Mouse (Mus musculus) neural tube, embryonic 15.5 days (tissue): Measurements from ENCODE around the gene Cd59a. TPM values are rescaled to one million over a fixed set of nuclear protein-coding genes. Genes with fewer than 3 reads are reported as not detected.
"Not testable (repeated sequence)": the region's sequence is repeated elsewhere in the genome, so short reads cannot be mapped to it uniquely, and the experiment has no call there.

Experiments
- ATAC-seq: fragments of 200-750 bp; cut with Nextera tagmentation; 2 replicates; pipeline ENCODE4 v1.8.0; 2017; ENCODE audit warnings: mild to moderate bottlenecking, moderate TSS enrichment, moderate library complexity; ENCODE audit not compliant: low FRiP score
- H3K27ac ChIP-seq: fragments of 300-500 bp; sonication (generic); replicated peaks from 2 replicates; pipeline ENCODE4 v1.5.1; 2015; ENCODE audit warnings: mild to moderate bottlenecking, inconsistent platforms
- H3K27me3 ChIP-seq: fragments of 300-500 bp; sonication (generic); replicated peaks from 2 replicates; pipeline ENCODE4 v1.6.1; 2015; ENCODE audit warnings: inconsistent platforms
- H3K36me3 ChIP-seq: fragments of 300-500 bp; sonication (generic); 2 replicates; pipeline ENCODE4 v1.6.1; 2015; ENCODE audit warnings: inconsistent platforms
- H3K4me1 ChIP-seq: fragments of 300-500 bp; sonication (generic); 2 replicates; pipeline ENCODE4 v1.6.1; 2015; ENCODE audit warnings: inconsistent platforms
- H3K4me2 ChIP-seq: fragments of 300-500 bp; sonication (generic); 2 replicates; pipeline ENCODE4 v1.6.1; 2015; ENCODE audit warnings: inconsistent platforms, mild to moderate bottlenecking, moderate library complexity
- H3K4me3 ChIP-seq: fragments of 300-500 bp; sonication (generic); replicated peaks from 2 replicates; pipeline ENCODE4 v1.5.1; 2015; ENCODE audit warnings: mild to moderate bottlenecking, inconsistent platforms
- H3K9ac ChIP-seq: fragments of 300-500 bp; sonication (generic); replicated peaks from 2 replicates; pipeline ENCODE4 v1.6.1; 2015; ENCODE audit warnings: mild to moderate bottlenecking, inconsistent platforms
- H3K9me3 ChIP-seq: fragments of 300-500 bp; sonication (generic); replicated peaks from 2 replicates; pipeline ENCODE4 v1.6.1; 2016; ENCODE audit warnings: inconsistent platforms
- WGBS: fragments of 180-500 bp; shearing (Covaris S2); methylation state at CpG from one replicate; pipeline ENCODE4 v1.1.7; 2015; ENCODE audit warnings: mixed read lengths; 5-methylcytosine and 5-hydroxymethylcytosine counted together
- polyA plus RNA-seq: library from polyadenylated mRNA; unstranded; fragments of >200 nt; fragmentation: Nextera tagmentation; extraction: Ambion mirVana; gene quantifications from 2 replicates; pipeline ENCODE4 v1.2.1, GENCODE M21; 2015

Cd59a gene
- polyA plus RNA-seq, 1 experiment from 2014 or later: 16.7 TPM

- Histone ChIP-seq H3K4me2 (no peak overlapping the region), H3K9ac (no peak overlapping the region), H3K4me1 (no peaks in the 10 kb centered on the region), H3K4me3 (no peak overlapping the region), H3K27ac (no peak overlapping the region), H3K27me3 (no peaks in the 10 kb centered on the region), H3K9me3 (no peaks in the 10 kb centered on the region), H3K36me3 (no peaks in the 10 kb centered on the region)
- no peak for ATAC-seq
Observed at GRCm38 (mm10) chr2:104082474-104082873, 13.1 kb upstream of the Cd59a start.

- H3K4me3 ChIP-seq: not testable (repeated sequence)
Observed at GRCm38 (mm10) chr2:104084027-104084426, 11.6 kb upstream of the Cd59a start.

GRCm38 (mm10) chr2:104087562-104087961 is 8.0 kb upstream of the Cd59a start:
- H3K9ac ChIP-seq, H3K4me3 ChIP-seq, H3K4me2 ChIP-seq, H3K27ac ChIP-seq, ATAC-seq, H3K9me3 ChIP-seq, H3K4me1 ChIP-seq, H3K27me3 ChIP-seq, H3K36me3 ChIP-seq: not testable (repeated sequence)
- WGBS: 91% methylated on average over 1 of the region's 1 CpGs

More at GRCm38 (mm10) chr2:104084027-104084426, 11.6 kb upstream of the Cd59a start:
- not testable (repeated sequence) for H3K27me3 ChIP-seq, H3K4me1 ChIP-seq, H3K9me3 ChIP-seq, H3K36me3 ChIP-seq, H3K9ac ChIP-seq, ATAC-seq, H3K4me2 ChIP-seq, H3K27ac ChIP-seq

GRCm38 (mm10) chr2:104093305-104093704 is 2.3 kb upstream of the Cd59a start:
- Histone ChIP-seq H3K4me1 (peaks cover 10% of the 10 kb centered on the region; the same call in 1 of the 2 replicates), H3K27ac (no peak overlapping the region), H3K9me3 (no peaks in the 10 kb centered on the region), H3K4me3 (no peak overlapping the region), H3K9ac (no peak overlapping the region), H3K27me3 (no peaks in the 10 kb centered on the region), H3K4me2 (no peak overlapping the region), H3K36me3 (no peaks in the 10 kb centered on the region)
- ATAC-seq: no peak
- 78% methylated on average over 2 of the region's 2 CpGs for WGBS

GRCm38 (mm10) chr2:104096256-104096655 is 655 bp downstream of the Cd59a start:
- Histone ChIP-seq H3K9me3 (no peaks in the 10 kb centered on the region), H3K36me3 (no peaks in the 10 kb centered on the region), H3K4me2 (peak overlapping the region; percentile 56), H3K4me1 (peaks cover 10% of the 10 kb centered on the region; the same call in 1 of the 2 replicates), H3K9ac (peak overlapping the region; percentile 30), H3K27ac (peak overlapping the region; percentile 57), H3K27me3 (no peaks in the 10 kb centered on the region), H3K4me3 (peak overlapping the region; percentile 43)
- 0 out of 2 replicates have a peak, but pooled peaks have one; percentile 12 for ATAC-seq
- 41% methylated on average over 10 of the region's 10 CpGs for WGBS

GRCm38 (mm10) chr2:104096796-104097195 is 1.2 kb downstream of the Cd59a start:
- not testable (repeated sequence) for H3K4me2 ChIP-seq, H3K36me3 ChIP-seq, H3K4me1 ChIP-seq, H3K4me3 ChIP-seq, H3K27me3 ChIP-seq, H3K9ac ChIP-seq, H3K9me3 ChIP-seq, ATAC-seq, H3K27ac ChIP-seq
- WGBS: 66% methylated on average over 1 of the region's 1 CpGs

- not testable (repeated sequence) for H3K4me2 ChIP-seq
Observed at GRCm38 (mm10) chr2:104097396-104097795, 1.8 kb downstream of the Cd59a start.

GRCm38 (mm10) chr2:104098529-104099230 is 3.1 kb downstream of the Cd59a start:
- no peak overlapping the region for H3K9ac ChIP-seq
- WGBS: 35% methylated on average over 3 of the region's 3 CpGs
- H3K27me3 ChIP-seq: no peaks in the 10 kb centered on the region
- no peak overlapping the region for H3K4me3 ChIP-seq
- no peaks in the 10 kb centered on the region for H3K36me3 ChIP-seq
- H3K4me2 ChIP-seq: no peak overlapping the region
- peaks cover 10% of the 10 kb centered on the region; the same call in 1 of the 2 replicates for H3K4me1 ChIP-seq
- no peak for ATAC-seq
- H3K27ac ChIP-seq: no peak overlapping the region
- H3K9me3 ChIP-seq: no peaks in the 10 kb centered on the region

More at GRCm38 (mm10) chr2:104097396-104097795, 1.8 kb downstream of the Cd59a start:
- H3K9ac ChIP-seq, H3K4me1 ChIP-seq, H3K27ac ChIP-seq, H3K9me3 ChIP-seq, H3K4me3 ChIP-seq, H3K27me3 ChIP-seq, ATAC-seq, H3K36me3 ChIP-seq: not testable (repeated sequence)
- WGBS: 95% methylated on average over 4 of the region's 4 CpGs

GRCm38 (mm10) chr2:104099231-104099585 is 3.6 kb downstream of the Cd59a start:
- 97% methylated on average over 2 of the region's 2 CpGs for WGBS

GRCm38 (mm10) chr2:104099946-104100345 is 4.3 kb downstream of the Cd59a start:
- WGBS: 68% methylated on average over 1 of the region's 1 CpGs

More at GRCm38 (mm10) chr2:104099231-104099585, 3.6 kb downstream of the Cd59a start:
- Histone ChIP-seq H3K9me3 (no peaks in the 10 kb centered on the region), H3K27ac (no peak overlapping the region), H3K4me2 (no peak overlapping the region), H3K9ac (no peak overlapping the region), H3K4me1 (peaks cover 10% of the 10 kb centered on the region; the same call in 1 of the 2 replicates), H3K36me3 (no peaks in the 10 kb centered on the region), H3K4me3 (no peak overlapping the region), H3K27me3 (no peaks in the 10 kb centered on the region)
- ATAC-seq: no peak

GRCm38 (mm10) chr2:104104800-104105199 is 9.2 kb downstream of the Cd59a start:
- Histone ChIP-seq H3K27me3 (no peaks in the 10 kb centered on the region), H3K9me3 (no peaks in the 10 kb centered on the region), H3K4me3 (no peak overlapping the region), H3K27ac (no peak overlapping the region), H3K4me1 (no peaks in the 10 kb centered on the region), H3K36me3 (no peaks in the 10 kb centered on the region), H3K4me2 (no peak overlapping the region), H3K9ac (no peak overlapping the region)
- 92% methylated on average over 6 of the region's 6 CpGs for WGBS
- no peak for ATAC-seq

More at GRCm38 (mm10) chr2:104099946-104100345, 4.3 kb downstream of the Cd59a start:
- H3K9me3 ChIP-seq: no peaks in the 10 kb centered on the region
- H3K27ac ChIP-seq: no peak overlapping the region
- no peak overlapping the region for H3K4me2 ChIP-seq
- H3K9ac ChIP-seq: no peak overlapping the region
- peaks cover 10% of the 10 kb centered on the region; the same call in 1 of the 2 replicates for H3K4me1 ChIP-seq
- ATAC-seq: no peak
- H3K4me3 ChIP-seq: no peak overlapping the region
- H3K27me3 ChIP-seq: no peaks in the 10 kb centered on the region
- no peaks in the 10 kb centered on the region for H3K36me3 ChIP-seq

- not testable (repeated sequence) for H3K9me3 ChIP-seq, H3K9ac ChIP-seq, H3K4me2 ChIP-seq, H3K4me1 ChIP-seq, ATAC-seq, H3K27ac ChIP-seq, H3K36me3 ChIP-seq, H3K4me3 ChIP-seq, H3K27me3 ChIP-seq
- 98% methylated on average over 2 of the region's 2 CpGs for WGBS
Observed at GRCm38 (mm10) chr2:104109021-104109420, 13.4 kb downstream of the Cd59a start.
